Mouse (Mus musculus) embryonic facial prominence, embryonic 13.5 days (tissue): ENCODE data around the gene Calm4. TPM values are rescaled to one million over a fixed set of nuclear protein-coding genes. Genes with fewer than 3 reads are reported as not detected.
A peak's percentile ranks its signal among the peaks of the same experiment; 100 is the strongest.
"Not testable (repeated sequence)": the region's sequence is repeated elsewhere in the genome, so short reads cannot be mapped to it uniquely, and the experiment has no call there.

Source experiments
- ATAC-seq: fragments of 200-750 bp; cut with Nextera tagmentation; 2 replicates; pipeline ENCODE4 v1.8.0; 2017; ENCODE audit warnings: low read depth; ENCODE audit not compliant: insufficient number of reproducible peaks, insufficient read depth, low FRiP score, low TSS enrichment
- H3K27ac ChIP-seq: fragments of 300-500 bp; sonication (generic); 2 replicates; pipeline ENCODE4 v1.5.1; 2015; ENCODE audit warnings: moderate library complexity, mild to moderate bottlenecking, inconsistent platforms
- H3K27me3 ChIP-seq: fragments of 300-500 bp; sonication (generic); 2 replicates; pipeline ENCODE4 v1.6.1; 2015; ENCODE audit warnings: mild to moderate bottlenecking, inconsistent platforms
- H3K36me3 ChIP-seq: fragments of 300-500 bp; sonication (generic); 2 replicates; pipeline ENCODE4 v1.6.1; 2015; ENCODE audit warnings: mild to moderate bottlenecking, inconsistent platforms
- H3K4me1 ChIP-seq: fragments of 300-500 bp; sonication (generic); 2 replicates; pipeline ENCODE4 v1.6.1; 2015; ENCODE audit warnings: inconsistent platforms
- H3K4me2 ChIP-seq: fragments of 300-500 bp; sonication (generic); 2 replicates; pipeline ENCODE4 v1.6.1; 2015; ENCODE audit warnings: moderate library complexity, mild to moderate bottlenecking, inconsistent platforms
- H3K4me3 ChIP-seq: fragments of 300-500 bp; sonication (generic); 2 replicates; pipeline ENCODE4 v1.5.1; 2015; ENCODE audit warnings: mild to moderate bottlenecking, inconsistent platforms
- H3K9ac ChIP-seq: fragments of 300-500 bp; sonication (generic); 2 replicates; pipeline ENCODE4 v1.6.1; 2015; ENCODE audit warnings: mild to moderate bottlenecking, inconsistent platforms
- H3K9me3 ChIP-seq: fragments of 300-500 bp; sonication (generic); 2 replicates; pipeline ENCODE4 v1.6.1; 2016; ENCODE audit warnings: inconsistent platforms
- WGBS: fragments of 180-500 bp; shearing (Covaris S2); methylation state at CpG from one replicate; pipeline ENCODE4 v1.1.7; 2015; ENCODE audit warnings: mixed read lengths; 5-methylcytosine and 5-hydroxymethylcytosine counted together
- polyA plus RNA-seq: library from polyadenylated mRNA; unstranded; fragments of >200 nt; fragmentation: Nextera tagmentation; extraction: Ambion mirVana; gene quantifications from 2 replicates; pipeline ENCODE4 v1.2.1, GENCODE M21; 2015

Gene Calm4
- 4.1 and 4.7 TPM in 2 replicates for polyA plus RNA-seq

- H3K36me3 ChIP-seq, H3K27me3 ChIP-seq, ATAC-seq, H3K4me2 ChIP-seq, H3K4me1 ChIP-seq, H3K9me3 ChIP-seq, H3K4me3 ChIP-seq, H3K9ac ChIP-seq: not testable (repeated sequence)
- H3K27ac ChIP-seq = 0 out of 2 replicates have a peak within 1 kb of the TSS, but pooled peaks have one; percentile 11
Measured at GRCm38 (mm10) chr13:3837312-3837807, at the start of gene Calm4. Gene Calm4, plus strand, starts transcription at chr13:3837757.

GRCm38 (mm10) chr13:3788588-3788987, 49.0 kb upstream of the Calm4 start:
- Histone ChIP-seq H3K36me3 (no peaks in the 10 kb centered on the region), H3K4me3 (no peak overlapping the region), H3K27ac (no peak overlapping the region), H3K9me3 (no peaks in the 10 kb centered on the region), H3K4me2 (no peak overlapping the region), H3K27me3 (no peaks in the 10 kb centered on the region), H3K4me1 (peaks cover 11% of the 10 kb centered on the region; the same call in 1 of the 2 replicates), H3K9ac (no peak overlapping the region)
- 79% methylated on average over 2 of the region's 2 CpGs for WGBS
- no peak for ATAC-seq

GRCm38 (mm10) chr13:3789531-3789930, 48.0 kb upstream of the Calm4 start:
- WGBS = 53% methylated on average over 2 of the region's 2 CpGs
- H3K4me2 ChIP-seq = no peak overlapping the region
- peaks cover 11% of the 10 kb centered on the region; the same call in 1 of the 2 replicates for H3K4me1 ChIP-seq
- H3K27ac ChIP-seq = no peak overlapping the region
- ATAC-seq = no peak
- H3K27me3 ChIP-seq = no peaks in the 10 kb centered on the region
- no peaks in the 10 kb centered on the region for H3K36me3 ChIP-seq
- H3K9ac ChIP-seq = no peak overlapping the region
- H3K9me3 ChIP-seq = no peaks in the 10 kb centered on the region
- no peak overlapping the region for H3K4me3 ChIP-seq

- WGBS = 84% methylated on average over 4 of the region's 4 CpGs
- H3K36me3 ChIP-seq = no peaks in the 10 kb centered on the region
- H3K27ac ChIP-seq = no peak overlapping the region
- H3K27me3 ChIP-seq = no peaks in the 10 kb centered on the region
- H3K4me1 ChIP-seq = peaks cover 11% of the 10 kb centered on the region; the same call in 1 of the 2 replicates
- no peak for ATAC-seq
- no peaks in the 10 kb centered on the region for H3K9me3 ChIP-seq
- H3K4me2 ChIP-seq = no peak overlapping the region
- H3K4me3 ChIP-seq = no peak overlapping the region
- no peak overlapping the region for H3K9ac ChIP-seq
Measured at GRCm38 (mm10) chr13:3796649-3797048, 40.9 kb upstream of the Calm4 start.

GRCm38 (mm10) chr13:3798751-3799150, 38.8 kb upstream of the Calm4 start:
- Histone ChIP-seq H3K9me3 (no peaks in the 10 kb centered on the region), H3K4me1 (peaks cover 4% of the 10 kb centered on the region; the same call in 1 of the 2 replicates), H3K9ac (no peak overlapping the region), H3K4me2 (no peak overlapping the region), H3K27me3 (no peaks in the 10 kb centered on the region), H3K27ac (no peak overlapping the region), H3K36me3 (no peaks in the 10 kb centered on the region), H3K4me3 (no peak overlapping the region)
- no peak for ATAC-seq

DNA sequence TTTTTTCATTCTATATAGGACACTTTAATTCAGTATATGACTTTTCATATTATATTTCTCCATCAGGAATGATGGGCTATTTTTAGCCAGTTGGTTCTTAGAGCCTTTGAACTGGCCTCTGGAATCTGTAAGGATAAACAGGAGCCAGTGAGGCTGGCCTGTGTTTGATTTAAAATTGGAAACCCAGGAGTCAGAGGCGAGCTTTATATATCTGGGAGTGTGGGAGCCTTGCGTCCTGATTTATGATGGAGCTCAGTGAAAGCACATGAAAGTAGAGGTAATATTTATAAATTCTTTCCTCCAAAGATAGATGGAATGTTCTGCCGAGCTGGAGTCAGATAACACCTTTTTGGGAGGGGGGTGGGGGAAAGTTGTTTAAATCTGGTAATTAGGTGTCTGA, 38.2 kb upstream of the Calm4 start:
- Histone ChIP-seq H3K36me3 (no peaks in the 10 kb centered on the region), H3K4me1 (peaks cover 7% of the 10 kb centered on the region; the same call in 1 of the 2 replicates), H3K4me3 (no peak overlapping the region), H3K9ac (no peak overlapping the region), H3K4me2 (no peak overlapping the region), H3K27ac (no peak overlapping the region; the same call in 1 of the 2 replicates), H3K9me3 (no peaks in the 10 kb centered on the region), H3K27me3 (no peaks in the 10 kb centered on the region)
- WGBS = 32% methylated on average over 3 of the region's 3 CpGs
- ATAC-seq = no peak

DNA sequence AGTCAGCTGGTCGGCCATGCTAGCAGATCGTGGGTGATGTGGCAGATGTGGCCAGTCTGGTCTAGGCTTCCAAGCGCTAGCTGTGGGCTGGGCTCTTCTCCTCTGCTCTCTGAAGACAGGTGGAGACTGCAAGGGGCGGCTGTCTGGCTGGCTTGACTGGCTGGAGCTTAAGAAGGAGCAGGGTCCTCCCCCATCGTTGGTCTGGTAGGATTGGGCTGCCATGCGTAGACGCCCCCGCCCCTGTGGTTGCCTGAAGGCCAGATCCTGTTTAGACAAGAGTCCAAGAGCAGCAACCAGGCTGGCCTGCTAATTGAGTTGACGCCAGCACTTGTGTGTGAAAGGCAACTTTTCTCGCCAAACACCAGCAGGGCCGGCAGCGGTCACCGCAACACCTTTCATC, 33.4 kb upstream of the Calm4 start, which contains the start of gene Calml3:
TSS of gene Calml3 (minus strand) at position 131 of the 400 bp plus-strand sequence.
- H3K4me1 ChIP-seq = peaks cover 12% of the 10 kb centered on the region; the same call in 1 of the 2 replicates
- 0 out of 2 replicates have a peak within 1 kb of the TSS, but pooled peaks have one; percentile 7 for H3K27ac ChIP-seq
- 70% methylated on average over 13 of the region's 13 CpGs for WGBS
- no peaks in the 10 kb centered on the region for H3K9me3 ChIP-seq
- no peak within 1 kb of the TSS for H3K4me2 ChIP-seq
- no peak for ATAC-seq
- no peaks in the 10 kb centered on the region for H3K36me3 ChIP-seq
- no peaks in the 10 kb centered on the region for H3K27me3 ChIP-seq
- no peak within 1 kb of the TSS for H3K4me3 ChIP-seq
- H3K9ac ChIP-seq = no peak within 1 kb of the TSS

DNA sequence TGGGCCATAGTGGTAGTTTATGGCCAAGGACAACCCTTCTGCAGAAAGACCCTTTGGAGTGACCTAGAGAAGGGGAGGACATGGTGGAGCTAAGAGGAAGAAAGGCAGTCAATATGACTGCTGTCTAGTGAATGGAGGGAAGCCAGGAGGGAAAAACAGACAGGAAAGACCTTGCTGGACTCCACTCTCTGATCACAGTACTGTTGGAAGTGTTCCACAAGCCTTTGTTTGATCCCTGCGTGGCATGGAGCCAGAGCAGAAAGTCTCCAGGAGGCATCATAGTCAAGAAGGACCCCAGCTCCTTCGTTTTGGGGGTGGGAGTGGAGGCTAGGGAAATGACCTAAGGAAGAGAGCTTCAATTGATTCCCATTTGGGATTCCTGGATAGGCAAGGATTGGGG, 32.4 kb upstream of the Calm4 start:
- 71% methylated on average over 2 of the region's 2 CpGs for WGBS
- Histone ChIP-seq H3K27me3 (no peaks in the 10 kb centered on the region), H3K36me3 (no peaks in the 10 kb centered on the region), H3K4me2 (no peak overlapping the region), H3K27ac (no peak overlapping the region), H3K4me3 (no peak overlapping the region), H3K4me1 (0 out of 2 replicates have a peak, but pooled peaks cover 8% of the 10 kb centered on the region), H3K9ac (no peak overlapping the region), H3K9me3 (no peaks in the 10 kb centered on the region)
- no peak for ATAC-seq

GRCm38 (mm10) chr13:3805638-3806037, 31.9 kb upstream of the Calm4 start:
- Histone ChIP-seq H3K9me3 (no peaks in the 10 kb centered on the region), H3K27ac (no peak overlapping the region), H3K27me3 (no peaks in the 10 kb centered on the region), H3K4me1 (0 out of 2 replicates have a peak, but pooled peaks cover 8% of the 10 kb centered on the region), H3K4me3 (no peak overlapping the region), H3K9ac (no peak overlapping the region), H3K4me2 (no peak overlapping the region), H3K36me3 (no peaks in the 10 kb centered on the region)
- WGBS = 81% methylated on average over 5 of the region's 5 CpGs
- ATAC-seq = no peak

GRCm38 (mm10) chr13:3807131-3807827, 30.3 kb upstream of the Calm4 start:
- 0 out of 2 replicates have a peak, but pooled peaks cover 8% of the 10 kb centered on the region for H3K4me1 ChIP-seq
- no peak overlapping the region for H3K4me2 ChIP-seq
- H3K36me3 ChIP-seq = no peaks in the 10 kb centered on the region
- peak overlapping the region; percentile 56; the same call in 1 of the 2 replicates for H3K27ac ChIP-seq
- H3K4me3 ChIP-seq = no peak overlapping the region
- ATAC-seq = 0 out of 2 replicates have a peak, but pooled peaks have one; percentile 37
- H3K9ac ChIP-seq = no peak overlapping the region
- 47% methylated on average over 7 of the region's 7 CpGs for WGBS
- no peaks in the 10 kb centered on the region for H3K9me3 ChIP-seq
- no peaks in the 10 kb centered on the region for H3K27me3 ChIP-seq

DNA sequence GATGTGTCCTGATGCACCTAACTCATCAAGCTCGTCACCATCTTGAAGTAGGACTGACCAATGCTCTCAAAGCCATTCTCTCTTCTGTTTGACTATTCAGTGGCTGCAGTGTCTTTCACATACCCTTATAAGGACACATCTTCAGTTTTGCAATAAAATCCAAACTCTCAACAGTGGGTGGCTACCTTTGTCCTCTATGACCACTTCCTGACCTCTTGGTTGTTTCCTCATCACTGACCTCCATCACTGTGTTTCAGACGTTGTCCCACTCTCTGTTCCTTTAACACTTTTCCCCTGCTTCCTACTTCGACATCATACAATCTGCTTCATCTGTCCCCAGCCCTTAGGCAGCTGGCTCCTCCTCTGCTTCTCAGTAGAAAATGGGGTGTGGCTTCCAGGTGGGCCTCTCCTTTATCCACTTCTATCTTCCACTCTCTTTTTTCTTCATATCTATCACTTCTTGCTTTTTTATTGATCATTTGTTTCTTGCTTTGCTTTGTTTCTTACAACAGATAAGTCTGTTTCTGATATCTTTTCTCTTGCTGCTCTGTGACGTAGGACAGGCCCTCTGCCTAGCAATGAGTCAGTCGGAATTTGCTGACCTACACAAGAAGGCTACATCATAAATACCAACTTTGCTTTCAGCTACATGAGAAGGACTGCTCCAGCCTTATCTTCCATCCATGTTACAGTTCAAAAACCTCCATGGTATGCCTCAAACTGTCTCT, 19.4 kb upstream of the Calm4 start:
- 68% methylated on average over 5 of the region's 5 CpGs for WGBS

More for the DNA sequence above, 19.4 kb upstream of the Calm4 start:
- Histone ChIP-seq H3K9me3 (no peaks in the 10 kb centered on the region), H3K4me3 (no peak overlapping the region), H3K9ac (no peak overlapping the region), H3K4me1 (no peaks in the 10 kb centered on the region), H3K4me2 (no peak overlapping the region), H3K27ac (no peak overlapping the region), H3K27me3 (no peaks in the 10 kb centered on the region), H3K36me3 (no peaks in the 10 kb centered on the region)
- no peak for ATAC-seq
